Mouse (Mus musculus): ENCODE data around the gene Clec2e. TPM values are rescaled to one million over a fixed set of nuclear protein-coding genes. Genes with fewer than 3 reads are reported as not detected.
"Not testable (repeated sequence)": the region's sequence is repeated elsewhere in the genome, so short reads cannot be mapped to it uniquely, and the experiment has no call there.

The Clec2e gene
- total and polyA plus RNA-seq, 3 experiments = not detected

DNA sequence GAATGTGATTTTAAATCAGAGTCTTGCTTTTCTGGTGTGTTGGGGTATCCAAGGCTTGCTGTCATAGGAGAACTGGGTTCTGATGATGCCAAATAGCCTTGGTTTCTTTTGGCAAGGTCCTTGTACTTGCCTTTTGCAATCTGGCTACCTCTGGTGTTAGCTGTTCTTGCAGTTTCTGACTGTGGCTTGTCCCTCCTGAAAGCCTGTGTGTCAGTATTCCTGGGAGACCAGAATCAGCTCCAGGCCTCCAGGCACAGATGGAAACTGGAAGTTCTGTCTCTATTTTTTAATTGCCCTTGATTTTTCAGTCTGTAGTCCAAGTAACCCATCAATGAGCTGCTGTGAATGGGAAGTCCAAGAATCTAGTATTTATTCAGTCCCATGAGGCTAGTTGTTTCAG is 26.1 kb upstream of the Clec2e start:
- H3K4me1 ChIP-seq (ENCODE audit: control insufficient read depth in 1 of 2, insufficient read depth in 2 of 2) = no peaks in the 10 kb centered on the region
- dilution Hi-C loops (cut with MboI; ENCODE audit: extremely low pct_ligation_motif_present, extremely low pct_unique_long_range_greater_than_20kb, low sequenced_read_pairs) (no loop called here), in situ Hi-C loops (cut with MboI; ENCODE audit: low pct_ligation_motif_present, low pct_unique_long_range_greater_than_20kb, low sequenced_read_pairs) (no loop called here)
- TF ChIP-seq SIN3A (IDR thresholded peaks at IDR 0.05; ENCODE audit: low read length) (no peak), MYC (IDR thresholded peaks at IDR 0.05; ENCODE audit: low read depth, low read length) (no peak), ELF1 (IDR thresholded peaks at IDR 0.05; ENCODE audit: low read depth, low read length) (no peak), UBTF (IDR thresholded peaks at IDR 0.05; ENCODE audit: low read depth, low read length) (no peak), PAX5 (IDR thresholded peaks at IDR 0.05; ENCODE audit: low read length) (no peak), ZC3H11A (IDR thresholded peaks at IDR 0.05; ENCODE audit: low read depth, low read length) (no peak), BHLHE40 (IDR thresholded peaks at IDR 0.05; ENCODE audit: low read depth, low read length) (no peak), MAX (IDR thresholded peaks at IDR 0.05; ENCODE audit: low read length) (no peak), POLR2AphosphoS2 (IDR thresholded peaks at IDR 0.05; ENCODE audit: low read depth, low read length) (no peak)
- no peak overlapping the region for H3K4me3 ChIP-seq (replicated peaks in 1 of 3; ENCODE audit: low read depth in 2 of 3, low read length in 2 of 3, poor library complexity in 1 of 3)
- H3K27ac ChIP-seq (ENCODE audit: insufficient read depth, low read depth) = no peak overlapping the region
- no peaks in the 10 kb centered on the region for H3K9me3 ChIP-seq (replicated peaks; ENCODE audit: low read length)
- no peaks in the 10 kb centered on the region for H3K79me2 ChIP-seq (replicated peaks; ENCODE audit: control insufficient read depth, extremely low read depth, insufficient read depth, poor library complexity, severe bottlenecking)
- no peaks in the 10 kb centered on the region for H3K36me3 ChIP-seq (replicated peaks in 1 of 2; ENCODE audit: control insufficient read depth in 1 of 2, insufficient read depth in 1 of 2, low read length in 1 of 2)
- H3K27me3 ChIP-seq (replicated peaks) = no peaks in the 10 kb centered on the region
- DNase-seq (ENCODE audit: extremely low read depth) = no peak
- H3K9ac ChIP-seq (ENCODE audit: insufficient read depth, low read depth) = no peak overlapping the region
- no peak overlapping the region for H3K4me2 ChIP-seq (ENCODE audit: insufficient read depth, low read depth, poor library complexity, severe bottlenecking)

DNA sequence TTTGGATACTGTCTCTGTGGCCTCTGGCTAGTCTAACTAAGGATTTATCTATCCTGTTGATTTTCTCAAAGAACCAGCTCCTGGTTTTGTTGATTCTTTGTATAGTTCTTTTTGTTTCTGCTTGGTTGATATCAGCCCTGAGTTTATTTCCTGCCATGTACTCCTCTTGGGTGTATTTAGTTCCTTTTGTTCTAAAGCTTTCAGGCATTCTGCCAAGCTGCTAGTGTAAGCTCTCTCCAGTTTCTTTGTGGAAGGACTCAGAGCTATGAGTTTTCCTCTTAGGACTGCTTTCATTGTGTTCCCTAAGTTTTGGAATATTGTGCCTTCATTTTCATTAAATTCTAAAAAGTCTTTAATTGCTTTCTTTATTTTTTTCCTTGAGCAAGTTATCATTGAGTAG is 23.8 kb upstream of the Clec2e start:
- H3K36me3 ChIP-seq (replicated peaks in 1 of 2; ENCODE audit: control insufficient read depth in 1 of 2, insufficient read depth in 1 of 2, low read length in 1 of 2); H3K27me3 ChIP-seq (replicated peaks); in situ Hi-C loops (cut with MboI; ENCODE audit: low pct_ligation_motif_present, low pct_unique_long_range_greater_than_20kb, low sequenced_read_pairs); H3K4me1 ChIP-seq (ENCODE audit: control insufficient read depth in 1 of 2, insufficient read depth in 2 of 2); H3K4me3 ChIP-seq (replicated peaks in 1 of 3; ENCODE audit: low read depth in 2 of 3, low read length in 2 of 3, poor library complexity in 1 of 3); H3K9ac ChIP-seq (ENCODE audit: insufficient read depth, low read depth); H3K79me2 ChIP-seq (replicated peaks; ENCODE audit: control insufficient read depth, extremely low read depth, insufficient read depth, poor library complexity, severe bottlenecking); H3K9me3 ChIP-seq (replicated peaks; ENCODE audit: low read length); DNase-seq (ENCODE audit: extremely low read depth); H3K27ac ChIP-seq (ENCODE audit: insufficient read depth, low read depth); dilution Hi-C loops (cut with MboI; ENCODE audit: extremely low pct_ligation_motif_present, extremely low pct_unique_long_range_greater_than_20kb, low sequenced_read_pairs); H3K4me2 ChIP-seq (ENCODE audit: insufficient read depth, low read depth, poor library complexity, severe bottlenecking): not testable (repeated sequence)

DNA sequence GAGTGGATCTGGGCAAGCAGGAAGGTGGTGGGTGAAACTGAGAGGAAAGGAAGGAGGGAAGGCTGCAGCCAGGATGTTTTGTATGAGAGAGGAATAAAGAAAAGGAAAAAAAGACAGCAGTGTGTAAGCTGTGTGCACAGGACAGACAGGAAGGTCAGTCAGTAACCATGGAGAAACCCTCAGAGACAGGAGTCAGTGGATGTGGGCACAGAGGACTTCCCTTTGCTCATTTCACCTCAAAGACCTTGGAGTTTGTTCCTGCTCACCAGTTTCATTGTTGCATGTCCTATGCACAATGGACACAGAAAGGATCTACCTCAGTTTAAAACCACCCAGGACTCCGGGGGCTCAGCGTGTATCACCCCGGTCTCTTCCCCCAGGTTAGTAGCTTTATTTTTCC is 15.5 kb upstream of the Clec2e start:
- Histone ChIP-seq H3K4me2 (ENCODE audit: insufficient read depth, low read depth, poor library complexity, severe bottlenecking) (no peak overlapping the region), H3K4me3 (replicated peaks in 1 of 3; ENCODE audit: low read depth in 2 of 3, low read length in 2 of 3, poor library complexity in 1 of 3) (no peak overlapping the region), H3K9me3 (replicated peaks; ENCODE audit: low read length) (no peaks in the 10 kb centered on the region), H3K27ac (ENCODE audit: insufficient read depth, low read depth) (no peak overlapping the region), H3K9ac (ENCODE audit: insufficient read depth, low read depth) (no peak overlapping the region), H3K27me3 (replicated peaks) (no peaks in the 10 kb centered on the region), H3K36me3 (replicated peaks in 1 of 2; ENCODE audit: control insufficient read depth in 1 of 2, insufficient read depth in 1 of 2, low read length in 1 of 2) (no peaks in the 10 kb centered on the region), H3K4me1 (ENCODE audit: control insufficient read depth in 1 of 2, insufficient read depth in 2 of 2) (peaks cover 9 to 26% of the 10 kb centered on the region in 2 experiments), H3K79me2 (replicated peaks; ENCODE audit: control insufficient read depth, extremely low read depth, insufficient read depth, poor library complexity, severe bottlenecking) (no peaks in the 10 kb centered on the region)
- in situ Hi-C loops (cut with MboI; ENCODE audit: low pct_ligation_motif_present, low pct_unique_long_range_greater_than_20kb, low sequenced_read_pairs) (no loop called here), dilution Hi-C loops (cut with MboI; ENCODE audit: extremely low pct_ligation_motif_present, extremely low pct_unique_long_range_greater_than_20kb, low sequenced_read_pairs) (no loop called here)
- DNase-seq (ENCODE audit: extremely low read depth) = no peak
- TF ChIP-seq KAT2A (IDR thresholded peaks at IDR 0.05; ENCODE audit: insufficient replicate concordance, low read length) (no peak), USF1 (IDR thresholded peaks at IDR 0.05; ENCODE audit: low read depth, low read length) (no peak), SIN3A (IDR thresholded peaks at IDR 0.05; ENCODE audit: low read length) (no peak), ELF1 (IDR thresholded peaks at IDR 0.05; ENCODE audit: low read depth, low read length) (no peak), MAZ (IDR thresholded peaks at IDR 0.05; ENCODE audit: low read depth, low read length) (no peak), NELFE (IDR thresholded peaks at IDR 0.05; ENCODE audit: low read depth, low read length) (no peak), EP300 (IDR thresholded peaks at IDR 0.05; ENCODE audit: low read length) (no peak), HCFC1 (IDR thresholded peaks at IDR 0.05; ENCODE audit: low read depth, low read length) (no peak), JUN (IDR thresholded peaks at IDR 0.05; ENCODE audit: insufficient read depth, low read depth, low read length) (no peak), NRF1 (IDR thresholded peaks at IDR 0.05; ENCODE audit: low read depth, low read length) (no peak), MEF2A (IDR thresholded peaks at IDR 0.05; ENCODE audit: borderline replicate concordance, low read depth, low read length) (no peak), BHLHE40 (IDR thresholded peaks at IDR 0.05; ENCODE audit: low read depth, low read length) (no peak), MXI1 (IDR thresholded peaks at IDR 0.05; ENCODE audit: low read depth, low read length) (no peak), SMC3 (IDR thresholded peaks at IDR 0.05; ENCODE audit: low read depth, low read length) (no peak)
